Mouse (Mus musculus): ENCODE measurements around the gene Rnf40. TPM values are rescaled to one million over a fixed set of nuclear protein-coding genes. Genes with fewer than 3 reads are reported as not detected.

Gene Rnf40
- total and polyA plus RNA-seq, 3 experiments = 39.3 to 73.0 (median 48.6) TPM

GRCm38 (mm10) chr7:127626039-127626438 lies 37.5 kb downstream of the Rnf40 start:
- Histone ChIP-seq H3K36me3 (replicated peaks in 1 of 2; ENCODE audit: control insufficient read depth in 1 of 2, insufficient read depth in 1 of 2, low read length in 1 of 2) (no peaks in the 10 kb centered on the region), H3K4me1 (ENCODE audit: control insufficient read depth in 1 of 2, insufficient read depth in 2 of 2) (no peaks in the 10 kb centered on the region), H3K27ac (ENCODE audit: insufficient read depth, low read depth) (no peak overlapping the region), H3K9me3 (replicated peaks; ENCODE audit: low read length) (peaks cover 2% of the 10 kb centered on the region), H3K79me2 (replicated peaks; ENCODE audit: control insufficient read depth, extremely low read depth, insufficient read depth, poor library complexity, severe bottlenecking) (no peaks in the 10 kb centered on the region), H3K4me3 (replicated peaks in 1 of 3; ENCODE audit: low read depth in 2 of 3, low read length in 2 of 3, poor library complexity in 1 of 3) (no peak overlapping the region), H3K4me2 (ENCODE audit: insufficient read depth, low read depth, poor library complexity, severe bottlenecking) (no peak overlapping the region), H3K9ac (ENCODE audit: insufficient read depth, low read depth) (no peak overlapping the region), H3K27me3 (replicated peaks) (no peaks in the 10 kb centered on the region)
- TF ChIP-seq NELFE (IDR thresholded peaks at IDR 0.05; ENCODE audit: low read depth, low read length) (no peak), ELF1 (IDR thresholded peaks at IDR 0.05; ENCODE audit: low read depth, low read length) (no peak), MYC (IDR thresholded peaks at IDR 0.05; ENCODE audit: low read depth, low read length) (no peak), BHLHE40 (IDR thresholded peaks at IDR 0.05; ENCODE audit: low read depth, low read length) (no peak), JUN (IDR thresholded peaks at IDR 0.05; ENCODE audit: insufficient read depth, low read depth, low read length) (no peak), KAT2A (IDR thresholded peaks at IDR 0.05; ENCODE audit: insufficient replicate concordance, low read length) (no peak), MEF2A (IDR thresholded peaks at IDR 0.05; ENCODE audit: borderline replicate concordance, low read depth, low read length) (no peak), E2F4 (IDR thresholded peaks at IDR 0.05; ENCODE audit: insufficient replicate concordance, low read depth, low read length) (no peak), MXI1 (IDR thresholded peaks at IDR 0.05; ENCODE audit: low read depth, low read length) (no peak), POLR2A (IDR thresholded peaks at IDR 0.05; ENCODE audit: low read depth, low read length) (no peak)
- in situ Hi-C loops (cut with MboI; ENCODE audit: low pct_ligation_motif_present, low pct_unique_long_range_greater_than_20kb, low sequenced_read_pairs) = no loop called here
- dilution Hi-C loops (cut with MboI; ENCODE audit: extremely low pct_ligation_motif_present, extremely low pct_unique_long_range_greater_than_20kb, low sequenced_read_pairs) = no loop called here
- DNase-seq (ENCODE audit: extremely low read depth) = no peak

- TF ChIP-seq MAZ (IDR thresholded peaks at IDR 0.05; ENCODE audit: low read depth, low read length) (no peak), USF2 (conservative IDR thresholded peaks at IDR 0.05; ENCODE audit: low read depth, low read length) (no peak)
- dilution Hi-C loops (cut with MboI; ENCODE audit: extremely low pct_ligation_motif_present, extremely low pct_unique_long_range_greater_than_20kb, low sequenced_read_pairs) = no loop called here
- Histone ChIP-seq H3K4me3 (replicated peaks in 1 of 3; ENCODE audit: low read depth in 2 of 3, low read length in 2 of 3, poor library complexity in 1 of 3) (no peak overlapping the region), H3K79me2 (replicated peaks; ENCODE audit: control insufficient read depth, extremely low read depth, insufficient read depth, poor library complexity, severe bottlenecking) (no peaks in the 10 kb centered on the region), H3K9ac (ENCODE audit: insufficient read depth, low read depth) (no peak overlapping the region), H3K27me3 (replicated peaks) (no peaks in the 10 kb centered on the region), H3K9me3 (replicated peaks; ENCODE audit: low read length) (peaks cover 2% of the 10 kb centered on the region), H3K4me2 (ENCODE audit: insufficient read depth, low read depth, poor library complexity, severe bottlenecking) (no peak overlapping the region), H3K4me1 (ENCODE audit: control insufficient read depth in 1 of 2, insufficient read depth in 2 of 2) (no peaks in the 10 kb centered on the region), H3K36me3 (replicated peaks in 1 of 2; ENCODE audit: control insufficient read depth in 1 of 2, insufficient read depth in 1 of 2, low read length in 1 of 2) (no peaks in the 10 kb centered on the region), H3K27ac (ENCODE audit: insufficient read depth, low read depth) (no peak overlapping the region)
- no peak for DNase-seq (ENCODE audit: extremely low read depth)
- in situ Hi-C loops (cut with MboI; ENCODE audit: low pct_ligation_motif_present, low pct_unique_long_range_greater_than_20kb, low sequenced_read_pairs) = no loop called here
Measured at GRCm38 (mm10) chr7:127626471-127626870, 37.9 kb downstream of the Rnf40 start.

DNA sequence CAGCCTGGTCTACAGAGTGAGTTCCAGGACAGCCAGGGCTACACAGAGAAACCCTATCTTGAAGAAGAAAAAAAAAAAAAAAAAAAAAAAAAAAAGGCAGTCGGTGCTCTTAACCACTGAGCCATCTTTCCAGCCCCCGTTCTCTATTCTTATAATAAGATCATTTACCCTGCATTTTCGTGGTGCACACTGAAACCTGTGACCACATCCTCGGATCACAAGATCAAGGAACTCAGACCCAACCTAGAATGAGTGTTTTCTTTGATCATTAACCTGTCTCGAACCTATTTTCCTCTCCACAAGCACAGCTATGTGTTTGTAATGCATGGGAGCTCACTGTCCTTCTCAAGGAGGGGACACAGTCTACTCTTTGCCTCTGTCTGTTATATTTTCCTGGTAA lies 40.1 kb downstream of the Rnf40 start:
- dilution Hi-C loops (cut with MboI; ENCODE audit: extremely low pct_ligation_motif_present, extremely low pct_unique_long_range_greater_than_20kb, low sequenced_read_pairs) = no loop called here
- no peak overlapping the region for H3K4me3 ChIP-seq (replicated peaks in 1 of 3; ENCODE audit: low read depth in 2 of 3, low read length in 2 of 3, poor library complexity in 1 of 3)
- DNase-seq (ENCODE audit: extremely low read depth) = no peak
- no peak for TF ChIP-seq SMC3 (IDR thresholded peaks at IDR 0.05; ENCODE audit: low read depth, low read length)
- TF ChIP-seq MXI1 (IDR thresholded peaks at IDR 0.05; ENCODE audit: low read depth, low read length) = no peak
- no peak for TF ChIP-seq E2F4 (IDR thresholded peaks at IDR 0.05; ENCODE audit: insufficient replicate concordance, low read depth, low read length)
- TF ChIP-seq POLR2A (IDR thresholded peaks at IDR 0.05; ENCODE audit: low read depth, low read length) = no peak
- no peak for TF ChIP-seq ZKSCAN1 (IDR thresholded peaks at IDR 0.05; ENCODE audit: borderline replicate concordance, low read depth, low read length)
- TF ChIP-seq RCOR1 (conservative IDR thresholded peaks at IDR 0.05; ENCODE audit: low read depth, low read length) = no peak
- TF ChIP-seq CTCF (conservative IDR thresholded peaks at IDR 0.05 in 1 of 2, IDR thresholded peaks at IDR 0.05 in 1 of 2; ENCODE audit: low read depth in 2 of 2, low read length in 2 of 2) = no peak
- TF ChIP-seq MAX (IDR thresholded peaks at IDR 0.05; ENCODE audit: low read length) = no peak
- no peak for TF ChIP-seq ZC3H11A (IDR thresholded peaks at IDR 0.05; ENCODE audit: low read depth, low read length)
- TF ChIP-seq HCFC1 (IDR thresholded peaks at IDR 0.05; ENCODE audit: low read depth, low read length) = no peak
- no peak for TF ChIP-seq JUN (IDR thresholded peaks at IDR 0.05; ENCODE audit: insufficient read depth, low read depth, low read length)
- TF ChIP-seq ZMIZ1 (IDR thresholded peaks at IDR 0.05; ENCODE audit: low read depth, low read length) = no peak
- no peak for TF ChIP-seq RAD21 (IDR thresholded peaks at IDR 0.05; ENCODE audit: low read depth, low read length)
- TF ChIP-seq PAX5 (IDR thresholded peaks at IDR 0.05; ENCODE audit: low read length) = no peak
- TF ChIP-seq MAZ (IDR thresholded peaks at IDR 0.05; ENCODE audit: low read depth, low read length) = no peak
- no peak for TF ChIP-seq POLR2AphosphoS2 (IDR thresholded peaks at IDR 0.05; ENCODE audit: low read depth, low read length)
- in situ Hi-C loops (cut with MboI; ENCODE audit: low pct_ligation_motif_present, low pct_unique_long_range_greater_than_20kb, low sequenced_read_pairs) = no loop called here
- no peak overlapping the region for H3K27ac ChIP-seq (ENCODE audit: insufficient read depth, low read depth)
- no peak overlapping the region for H3K9ac ChIP-seq (ENCODE audit: insufficient read depth, low read depth)
- H3K4me2 ChIP-seq (ENCODE audit: insufficient read depth, low read depth, poor library complexity, severe bottlenecking) = no peak overlapping the region
- H3K4me1 ChIP-seq (ENCODE audit: control insufficient read depth in 1 of 2, insufficient read depth in 2 of 2) = no peaks in the 10 kb centered on the region
- no peaks in the 10 kb centered on the region for H3K27me3 ChIP-seq (replicated peaks)
- H3K36me3 ChIP-seq (replicated peaks in 1 of 2; ENCODE audit: control insufficient read depth in 1 of 2, insufficient read depth in 1 of 2, low read length in 1 of 2) = no peaks in the 10 kb centered on the region
- H3K79me2 ChIP-seq (replicated peaks; ENCODE audit: control insufficient read depth, extremely low read depth, insufficient read depth, poor library complexity, severe bottlenecking) = no peaks in the 10 kb centered on the region
- peaks cover 2% of the 10 kb centered on the region for H3K9me3 ChIP-seq (replicated peaks; ENCODE audit: low read length)
